Mouse (Mus musculus): ENCODE data around the gene Fam160a2.

DNA sequence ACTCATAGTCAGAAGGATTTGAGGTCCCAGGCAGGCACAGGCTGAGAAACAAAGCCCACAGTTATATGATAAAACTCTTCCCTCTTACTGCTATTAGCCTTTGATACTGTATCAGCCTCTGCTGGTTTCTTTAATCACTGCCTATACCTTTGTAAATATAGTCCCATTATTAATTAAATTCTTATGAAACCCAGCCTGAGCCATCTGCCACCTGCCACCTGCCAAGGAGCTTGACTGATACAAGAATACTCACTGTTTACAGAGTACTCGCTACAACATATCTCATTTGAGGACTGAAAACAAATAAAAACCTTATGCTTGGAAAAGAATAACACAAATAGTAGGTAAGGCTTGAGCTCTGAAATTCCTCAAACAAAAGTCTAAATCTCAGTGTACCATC is 5.2 kb downstream of the Fam160a2 start:
- TF ChIP-seq TAL1 (IDR thresholded peaks at IDR 0.05; ENCODE audit: low read length) (no peak), GATA1 (IDR thresholded peaks at IDR 0.05; ENCODE audit: low read length) (no peak)
